Mouse (Mus musculus): ENCODE measurements around the gene Rin1. TPM values are rescaled to one million over a fixed set of nuclear protein-coding genes. Genes with fewer than 3 reads are reported as not detected.

The Rin1 gene
- 0.70 TPM for polyA plus RNA-seq (2017; shearing (Covaris generic))

GRCm38 (mm10) chr19:5050047-5050905, at the start of gene Rin1:
TSS of gene Rin1 (plus strand) at chr19:5050481.

DNA sequence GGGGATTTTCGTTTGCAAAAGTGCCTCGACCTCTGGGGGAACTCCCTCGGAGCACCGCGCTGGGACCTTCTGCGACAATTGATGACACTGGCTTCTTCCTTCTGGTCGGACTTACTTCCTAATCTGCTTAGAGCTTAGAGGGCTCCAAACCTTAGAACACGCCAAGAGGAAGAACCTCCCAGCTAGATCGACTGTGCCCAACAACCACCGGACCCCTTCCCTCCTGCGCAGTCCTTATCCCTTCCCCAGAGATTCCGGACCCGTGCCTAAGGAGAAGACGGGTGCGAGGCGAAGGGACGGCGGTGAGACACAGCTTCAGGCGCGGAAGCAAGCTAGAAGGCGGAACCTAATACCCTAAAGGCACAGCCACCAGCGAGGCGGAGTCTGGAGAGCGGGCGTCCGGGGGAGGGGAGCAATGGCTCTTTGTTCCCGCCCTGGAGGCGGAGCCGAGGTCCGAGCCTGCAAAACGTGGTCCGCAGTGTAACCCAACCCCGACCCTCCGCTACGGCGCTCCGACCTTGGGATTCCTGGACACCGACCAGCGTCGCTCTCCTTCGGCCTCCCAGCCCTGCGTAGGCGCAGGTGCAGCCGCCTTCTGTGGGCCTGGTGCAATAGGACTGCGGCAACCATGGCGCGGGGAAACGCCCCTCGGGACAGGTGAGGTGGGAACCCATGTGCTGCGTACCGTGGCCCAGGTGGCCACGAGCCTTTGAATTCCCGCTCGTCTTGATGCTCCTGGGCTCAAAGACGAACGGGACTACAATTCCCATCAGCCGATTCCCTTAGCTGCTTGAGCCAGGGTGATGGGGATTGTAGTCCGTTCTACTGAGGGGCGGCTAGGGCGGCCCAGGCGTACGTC, 26.4 kb upstream of the Rin1 start, which contains the start of gene Slc29a2:
Gene Slc29a2 (plus strand): TSS at position 240 of the 859 bp plus-strand sequence.

DNA sequence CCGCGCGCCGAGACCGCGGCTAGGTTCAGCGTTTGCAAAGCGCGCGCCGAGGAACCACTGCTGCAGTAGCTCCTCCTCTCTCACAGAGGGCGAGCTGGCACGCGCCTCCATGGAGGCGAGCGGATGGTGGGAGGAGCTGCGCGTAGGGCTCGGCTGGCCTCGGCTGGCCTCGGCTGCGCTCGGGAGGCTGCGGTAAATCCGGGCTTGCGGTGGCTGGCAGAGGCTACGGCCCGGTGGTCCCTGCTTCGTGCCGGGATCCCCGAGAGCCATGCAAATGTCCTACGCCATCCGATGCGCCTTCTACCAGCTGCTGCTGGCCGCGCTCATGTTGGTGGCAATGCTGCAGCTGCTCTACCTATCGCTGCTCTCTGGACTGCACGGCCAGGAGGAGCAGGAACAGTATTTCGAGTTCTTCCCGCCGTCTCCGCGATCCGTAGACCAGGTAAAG, 11.5 kb upstream of the Rin1 start, which contains the start of the genes B4gat1 and AC124502.3:
Gene B4gat1 (plus strand): TSS at position 118 of the 448 bp plus-strand sequence.
Gene AC124502.3 (plus strand): TSS at position 183 of the 448 bp plus-strand sequence.

GRCm38 (mm10) chr19:5040862-5041523, 9.3 kb upstream of the Rin1 start, which contains the start of gene Brms1:
TSS of gene Brms1 (plus strand) at chr19:5041354.

DNA sequence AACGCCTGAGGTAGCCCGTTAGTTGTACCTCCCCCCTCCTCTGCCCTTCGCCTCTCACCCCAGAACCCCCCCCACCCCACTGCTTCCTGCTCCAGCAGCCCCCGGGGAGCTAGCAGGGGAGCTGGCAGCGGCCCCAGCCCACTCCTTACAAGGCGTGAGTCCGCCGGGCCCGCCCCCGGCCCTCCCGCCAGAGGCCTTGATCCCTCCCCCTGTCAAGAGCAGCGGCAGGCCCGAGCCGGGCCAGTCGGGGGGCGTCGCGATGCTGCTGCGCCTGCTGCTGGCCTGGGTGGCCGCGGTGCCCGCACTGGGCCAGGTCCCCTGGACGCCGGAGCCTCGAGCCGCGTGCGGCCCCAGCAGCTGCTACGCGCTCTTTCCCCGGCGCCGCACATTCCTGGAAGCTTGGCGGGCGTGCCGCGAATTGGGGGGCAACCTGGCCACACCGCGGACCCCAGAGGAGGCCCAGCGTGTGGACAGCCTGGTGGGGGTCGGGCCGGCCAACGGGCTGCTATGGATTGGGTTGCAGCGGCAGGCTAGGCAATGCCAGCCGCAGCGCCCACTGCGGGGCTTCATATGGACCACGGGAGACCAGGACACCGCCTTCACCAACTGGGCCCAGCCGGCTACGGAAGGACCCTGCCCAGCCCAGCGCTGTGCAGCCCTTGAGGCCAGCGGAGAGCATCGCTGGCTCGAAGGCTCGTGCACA, 17.7 kb downstream of the Rin1 start, which contains the start of gene Cd248:
Gene Cd248 (plus strand): TSS at position 212 of the 703 bp plus-strand sequence.

GRCm38 (mm10) chr19:5085145-5085863, 35.0 kb downstream of the Rin1 start, which contains the start of gene Tmem151a:
TSS of gene Tmem151a (minus strand) at chr19:5085531.

GRCm38 (mm10) chr19:5087884-5088728, 37.8 kb downstream of the Rin1 start, which contains the start of gene Yif1a:
TSS of gene Yif1a (plus strand) at chr19:5088538.

GRCm38 (mm10) chr19:5098363-5099143, 48.3 kb downstream of the Rin1 start, which contains the start of gene Cnih2:
TSS of gene Cnih2 (minus strand) at chr19:5098521.

Other genes starting within 250 kb of the Rin1 start
- gene Gm21992, start 238.9 kb upstream of the Rin1 start, polyA plus RNA-seq (2017; shearing (Covaris generic)): 28.1 TPM
- gene Rbm14, start 238.8 kb upstream of the Rin1 start, polyA plus RNA-seq (2017; shearing (Covaris generic)): 102 TPM
- 71.3 TPM for gene Ccs, start 211.1 kb upstream of the Rin1 start, polyA plus RNA-seq (2017; shearing (Covaris generic))
- gene Ccdc87, start 211.1 kb upstream of the Rin1 start, polyA plus RNA-seq (2017; shearing (Covaris generic)): not detected
- 13.9 TPM for gene Ctsf, start 195.4 kb upstream of the Rin1 start, polyA plus RNA-seq (2017; shearing (Covaris generic))
- gene Actn3, start 172.6 kb upstream of the Rin1 start, polyA plus RNA-seq (2017; shearing (Covaris generic)): not detected
- 4.3 TPM for gene Zdhhc24, start 171.8 kb upstream of the Rin1 start, polyA plus RNA-seq (2017; shearing (Covaris generic))
- 0.37 TPM for gene Bbs1, start 143.9 kb upstream of the Rin1 start, polyA plus RNA-seq (2017; shearing (Covaris generic))
- 59.0 TPM for gene Dpp3, start 122.2 kb upstream of the Rin1 start, polyA plus RNA-seq (2017; shearing (Covaris generic))
- gene Peli3, start 107.4 kb upstream of the Rin1 start, polyA plus RNA-seq (2017; shearing (Covaris generic)): 1.4 TPM
- 46.3 TPM for gene Mrpl11, start 88.3 kb upstream of the Rin1 start, polyA plus RNA-seq (2017; shearing (Covaris generic))
- gene Npas4, start 60.2 kb upstream of the Rin1 start, polyA plus RNA-seq (2017; shearing (Covaris generic)): not detected
- 1.3 TPM for gene Slc29a2, start 26.6 kb upstream of the Rin1 start, polyA plus RNA-seq (2017; shearing (Covaris generic))
- gene B4gat1, start 11.7 kb upstream of the Rin1 start, polyA plus RNA-seq (2017; shearing (Covaris generic)): 3.6 TPM
- 1.8 TPM for gene AC124502.3, start 11.6 kb upstream of the Rin1 start, polyA plus RNA-seq (2017; shearing (Covaris generic))
- gene Brms1, start 9.1 kb upstream of the Rin1 start, polyA plus RNA-seq (2017; shearing (Covaris generic)): 82.7 TPM
- gene Cd248, start 17.6 kb downstream of the Rin1 start, polyA plus RNA-seq (2017; shearing (Covaris generic)): not detected
- gene Tmem151a, start 35.0 kb downstream of the Rin1 start, polyA plus RNA-seq (2017; shearing (Covaris generic)): not detected
- gene Yif1a, start 38.1 kb downstream of the Rin1 start, polyA plus RNA-seq (2017; shearing (Covaris generic)): 34.0 TPM
- gene Cnih2, start 48.0 kb downstream of the Rin1 start, polyA plus RNA-seq (2017; shearing (Covaris generic)): 0.52 TPM
- 120 TPM for gene Rab1b, start 56.6 kb downstream of the Rin1 start, polyA plus RNA-seq (2017; shearing (Covaris generic))
- 4.6 TPM for gene Klc2, start 68.1 kb downstream of the Rin1 start, polyA plus RNA-seq (2017; shearing (Covaris generic))
- gene Pacs1, start 222.6 kb downstream of the Rin1 start, polyA plus RNA-seq (2017; shearing (Covaris generic)): 141 TPM
- 321 TPM for gene Sf3b2, start 245.0 kb downstream of the Rin1 start, polyA plus RNA-seq (2017; shearing (Covaris generic))
- not detected for gene Gal3st3, start 247.8 kb downstream of the Rin1 start, polyA plus RNA-seq (2017; shearing (Covaris generic))

Data from naive thymus-derived CD4-positive, alpha-beta T cell, adult 5 months (primary cell).